Comparison of ENCODE assay signal across 18 mouse cellular contexts in genomic region chr9:70947312-70947711, GRCm38 (mm10). TPM values are rescaled to one million over a fixed set of nuclear protein-coding genes. Genes with fewer than 3 reads are reported as not detected.
"Had no signal": no experiment of that assay in that cellular context is flagged by ENCODE, and none has a peak within 500 bp of the region (broad histone marks: within the 10 kb centered on the region; RNA-seq: fewer than 3 reads in every experiment).

No protein-coding gene starts in this region.

- H3K27me3 ChIP-seq: midbrain, embryonic 12.5 days; neural tube, embryonic 15.5 days; stomach, embryonic 15.5 days had no signal

- H3K9me3 ChIP-seq: limb, embryonic 10.5 days; midbrain, embryonic 12.5 days; neural tube, embryonic 15.5 days; stomach, embryonic 15.5 days had no signal

- H3K27ac ChIP-seq: layer of hippocampus, adult 2 months; limb, embryonic 10.5 days; liver, embryonic 14.5 days; midbrain, embryonic 12.5 days; neural tube, embryonic 15.5 days; stomach, embryonic 15.5 days had no signal

- ATAC-seq: lung, postnatal 0 days; midbrain, embryonic 16.5 days had no signal

- H3K36me3 ChIP-seq: limb, embryonic 10.5 days; midbrain, embryonic 12.5 days; neural tube, embryonic 15.5 days; stomach, embryonic 15.5 days had no signal

- H3K4me2 ChIP-seq: midbrain, embryonic 12.5 days; neural tube, embryonic 15.5 days; stomach, embryonic 15.5 days had no signal

- H3K4me1 ChIP-seq: limb, embryonic 10.5 days; midbrain, embryonic 12.5 days; stomach, embryonic 15.5 days had no signal

- H3K9ac ChIP-seq: liver, embryonic 14.5 days; midbrain, embryonic 12.5 days; neural tube, embryonic 15.5 days; stomach, embryonic 15.5 days had no signal

- DNase-seq: kidney, adult 11 months; kidney, postnatal 10 days; kidney, postnatal 4 days; lung, adult 2 months; lung, postnatal 36 days; thymus, adult 2 months; thymus, postnatal 25 days had no signal

- H3K4me3 ChIP-seq: layer of hippocampus, adult 2 months; limb, embryonic 10.5 days; midbrain, embryonic 12.5 days; neural tube, embryonic 15.5 days; stomach, embryonic 15.5 days had no signal

RNA-seq across cellular contexts. Expression of gene Lipc, which starts 4.7 kb away (rescaled TPM):
- polyA plus RNA-seq: intestine, embryonic 14.5 days; limb, embryonic 10.5 days; midbrain, embryonic 12.5 days; neural tube, embryonic 11.5 days; testis, adult 2 months had no signal
